Mouse (Mus musculus): ENCODE results near the gene Gm16253.
"Not testable (repeated sequence)": the region's sequence is repeated elsewhere in the genome, so short reads cannot be mapped to it uniquely, and the experiment has no call there.

Gm16253 gene

GRCm38 (mm10) chr3:96600639-96601250, 24.0 kb downstream of the Gm16253 start, which contains the start of gene Lix1l:
Gene Lix1l (plus strand): TSS chr3:96601149.
- DNase-seq: peak; percentile 98

- peak; percentile 78 for DNase-seq
Observed at GRCm38 (mm10) chr3:96601251-96601787, 24.5 kb downstream of the Gm16253 start.

GRCm38 (mm10) chr3:96601941-96602703, 25.3 kb downstream of the Gm16253 start:
- no peak for DNase-seq

- DNase-seq: no peak
Observed at GRCm38 (mm10) chr3:96602704-96603084, 25.9 kb downstream of the Gm16253 start.

GRCm38 (mm10) chr3:96603311-96603710, 26.5 kb downstream of the Gm16253 start:
- no peak for DNase-seq

- not testable (repeated sequence) for DNase-seq
Observed at GRCm38 (mm10) chr3:96606007-96606406, 29.2 kb downstream of the Gm16253 start.

GRCm38 (mm10) chr3:96606618-96607017, 29.8 kb downstream of the Gm16253 start:
- no peak for DNase-seq

- no peak for DNase-seq
Observed at GRCm38 (mm10) chr3:96617941-96618340, 41.2 kb downstream of the Gm16253 start.

- no peak for DNase-seq
Observed at GRCm38 (mm10) chr3:96623201-96623600, 46.4 kb downstream of the Gm16253 start.

GRCm38 (mm10) chr3:96629729-96630600, 53.2 kb downstream of the Gm16253 start, which contains the start of gene Rbm8a:
Gene Rbm8a (plus strand): TSS chr3:96629933.
- DNase-seq: peak; percentile 100
